Mouse (Mus musculus): Measurements from ENCODE around the gene Irak1bp1.

- TF ChIP-seq MAFK (IDR thresholded peaks at IDR 0.05; ENCODE audit: borderline replicate concordance, low read depth, low read length) (no peak), TCF12 (IDR thresholded peaks at IDR 0.05; ENCODE audit: low read depth, low read length) (no peak), BHLHE40 (IDR thresholded peaks at IDR 0.05; ENCODE audit: borderline replicate concordance, low read depth, low read length) (no peak), TAL1 (IDR thresholded peaks at IDR 0.05; ENCODE audit: low read length) (no peak), MXI1 (IDR thresholded peaks at IDR 0.05; ENCODE audit: low read depth, low read length) (no peak), GABPA (IDR thresholded peaks at IDR 0.05; ENCODE audit: low read depth, low read length) (no peak), ELF1 (IDR thresholded peaks at IDR 0.05; ENCODE audit: low read depth, low read length) (no peak), USF1 (IDR thresholded peaks at IDR 0.05; ENCODE audit: low read depth, low read length) (no peak), POLR2A (IDR thresholded peaks at IDR 0.05; ENCODE audit: control insufficient read depth in 1 of 2, insufficient read depth in 1 of 2, low read depth in 1 of 2, low read length in 2 of 2, poor library complexity in 1 of 2) (no peak)
Measured at GRCm38 (mm10) chr9:82807129-82807528, 22.2 kb upstream of the Irak1bp1 start.

Measured in MEL (cell line).